Mouse (Mus musculus): Measurements from ENCODE around the gene Gm20388.

GRCm38 (mm10) chr8:122898018-122898417 is 2987.4 kb downstream of the Gm20388 start:
- TF ChIP-seq EP300 (IDR thresholded peaks at IDR 0.05; ENCODE audit: low read depth): no peak
- TF ChIP-seq CTCF (IDR thresholded peaks at IDR 0.05; ENCODE audit: low read depth): no peak
